Mouse (Mus musculus): ENCODE results near the gene Mapk10. TPM values are rescaled to one million over a fixed set of nuclear protein-coding genes. Genes with fewer than 3 reads are reported as not detected.

Mapk10 gene
- total and polyA plus RNA-seq, 3 experiments = 0.10 to 0.95 (median 0.47) TPM

- no peaks in the 10 kb centered on the region for H3K9me3 ChIP-seq (replicated peaks; ENCODE audit: low read length)
- dilution Hi-C loops (cut with MboI; ENCODE audit: extremely low pct_ligation_motif_present, extremely low pct_unique_long_range_greater_than_20kb, low sequenced_read_pairs) (no loop called here), in situ Hi-C loops (cut with MboI; ENCODE audit: low pct_ligation_motif_present, low pct_unique_long_range_greater_than_20kb, low sequenced_read_pairs) (no loop called here)
- no peak overlapping the region for H3K4me2 ChIP-seq (ENCODE audit: insufficient read depth, low read depth, poor library complexity, severe bottlenecking)
- H3K9ac ChIP-seq (ENCODE audit: insufficient read depth, low read depth) = no peak overlapping the region
- H3K4me1 ChIP-seq (ENCODE audit: control insufficient read depth in 1 of 2, insufficient read depth in 2 of 2) = no peaks in the 10 kb centered on the region
- H3K4me3 ChIP-seq (replicated peaks in 1 of 3; ENCODE audit: low read depth in 2 of 3, low read length in 2 of 3, poor library complexity in 1 of 3) = no peak overlapping the region
- no peaks in the 10 kb centered on the region for H3K27me3 ChIP-seq (replicated peaks)
- no peaks in the 10 kb centered on the region for H3K36me3 ChIP-seq (replicated peaks in 1 of 2; ENCODE audit: control insufficient read depth in 1 of 2, insufficient read depth in 1 of 2, low read length in 1 of 2)
- TF ChIP-seq JUND (conservative IDR thresholded peaks at IDR 0.05; ENCODE audit: low read depth, low read length) (no peak), RAD21 (IDR thresholded peaks at IDR 0.05; ENCODE audit: low read depth, low read length) (no peak), MAX (IDR thresholded peaks at IDR 0.05; ENCODE audit: low read length) (no peak), ELF1 (IDR thresholded peaks at IDR 0.05; ENCODE audit: low read depth, low read length) (no peak), ZC3H11A (IDR thresholded peaks at IDR 0.05; ENCODE audit: low read depth, low read length) (no peak), UBTF (IDR thresholded peaks at IDR 0.05; ENCODE audit: low read depth, low read length) (no peak), JUN (IDR thresholded peaks at IDR 0.05; ENCODE audit: insufficient read depth, low read depth, low read length) (no peak), MYC (IDR thresholded peaks at IDR 0.05; ENCODE audit: low read depth, low read length) (no peak), CHD1 (IDR thresholded peaks at IDR 0.05; ENCODE audit: low read depth, low read length) (no peak), MAZ (IDR thresholded peaks at IDR 0.05; ENCODE audit: low read depth, low read length) (no peak), ZKSCAN1 (IDR thresholded peaks at IDR 0.05; ENCODE audit: borderline replicate concordance, low read depth, low read length) (no peak), USF2 (conservative IDR thresholded peaks at IDR 0.05; ENCODE audit: low read depth, low read length) (no peak)
- no peaks in the 10 kb centered on the region for H3K79me2 ChIP-seq (replicated peaks; ENCODE audit: control insufficient read depth, extremely low read depth, insufficient read depth, poor library complexity, severe bottlenecking)
- DNase-seq (ENCODE audit: extremely low read depth) = no peak
- no peak overlapping the region for H3K27ac ChIP-seq (ENCODE audit: insufficient read depth, low read depth)
Measured at GRCm38 (mm10) chr5:103175989-103176388, 35.1 kb downstream of the Mapk10 start.

- H3K27ac ChIP-seq (ENCODE audit: insufficient read depth, low read depth) = no peak overlapping the region
- in situ Hi-C loops (cut with MboI; ENCODE audit: low pct_ligation_motif_present, low pct_unique_long_range_greater_than_20kb, low sequenced_read_pairs) (no loop called here), dilution Hi-C loops (cut with MboI; ENCODE audit: extremely low pct_ligation_motif_present, extremely low pct_unique_long_range_greater_than_20kb, low sequenced_read_pairs) (no loop called here)
- no peaks in the 10 kb centered on the region for H3K36me3 ChIP-seq (replicated peaks in 1 of 2; ENCODE audit: control insufficient read depth in 1 of 2, insufficient read depth in 1 of 2, low read length in 1 of 2)
- no peak for DNase-seq (ENCODE audit: extremely low read depth)
- no peaks in the 10 kb centered on the region for H3K4me1 ChIP-seq (ENCODE audit: control insufficient read depth in 1 of 2, insufficient read depth in 2 of 2)
- peaks cover 4% of the 10 kb centered on the region for H3K9me3 ChIP-seq (replicated peaks; ENCODE audit: low read length)
- no peak overlapping the region for H3K4me2 ChIP-seq (ENCODE audit: insufficient read depth, low read depth, poor library complexity, severe bottlenecking)
- H3K4me3 ChIP-seq (replicated peaks in 1 of 3; ENCODE audit: low read depth in 2 of 3, low read length in 2 of 3, poor library complexity in 1 of 3) = no peak overlapping the region
- TF ChIP-seq PAX5 (IDR thresholded peaks at IDR 0.05; ENCODE audit: low read length) (no peak), CHD2 (IDR thresholded peaks at IDR 0.05; ENCODE audit: low read length) (no peak), EP300 (IDR thresholded peaks at IDR 0.05; ENCODE audit: low read length) (no peak), MEF2A (IDR thresholded peaks at IDR 0.05; ENCODE audit: borderline replicate concordance, low read depth, low read length) (no peak), RAD21 (IDR thresholded peaks at IDR 0.05; ENCODE audit: low read depth, low read length) (no peak), MAFK (IDR thresholded peaks at IDR 0.05; ENCODE audit: insufficient replicate concordance, low read length) (no peak), CTCF (conservative IDR thresholded peaks at IDR 0.05 in 1 of 2, IDR thresholded peaks at IDR 0.05 in 1 of 2; ENCODE audit: low read depth in 2 of 2, low read length in 2 of 2) (no peak), JUN (IDR thresholded peaks at IDR 0.05; ENCODE audit: insufficient read depth, low read depth, low read length) (no peak), CHD1 (IDR thresholded peaks at IDR 0.05; ENCODE audit: low read depth, low read length) (no peak), HCFC1 (IDR thresholded peaks at IDR 0.05; ENCODE audit: low read depth, low read length) (no peak), GABPA (IDR thresholded peaks at IDR 0.05; ENCODE audit: insufficient replicate concordance, low read depth, low read length) (no peak), POLR2AphosphoS2 (IDR thresholded peaks at IDR 0.05; ENCODE audit: low read depth, low read length) (no peak), NELFE (IDR thresholded peaks at IDR 0.05; ENCODE audit: low read depth, low read length) (no peak), MXI1 (IDR thresholded peaks at IDR 0.05; ENCODE audit: low read depth, low read length) (no peak), KAT2A (IDR thresholded peaks at IDR 0.05; ENCODE audit: insufficient replicate concordance, low read length) (no peak), ELF1 (IDR thresholded peaks at IDR 0.05; ENCODE audit: low read depth, low read length) (no peak), ZMIZ1 (IDR thresholded peaks at IDR 0.05; ENCODE audit: low read depth, low read length) (no peak), MAX (IDR thresholded peaks at IDR 0.05; ENCODE audit: low read length) (no peak)
- H3K9ac ChIP-seq (ENCODE audit: insufficient read depth, low read depth) = no peak overlapping the region
- no peaks in the 10 kb centered on the region for H3K27me3 ChIP-seq (replicated peaks)
- H3K79me2 ChIP-seq (replicated peaks; ENCODE audit: control insufficient read depth, extremely low read depth, insufficient read depth, poor library complexity, severe bottlenecking) = no peaks in the 10 kb centered on the region
Measured at GRCm38 (mm10) chr5:103174607-103175006, 36.5 kb downstream of the Mapk10 start.
